Mouse (Mus musculus): ENCODE measurements around the gene Hoxb5.

Hoxb5 gene

GRCm38 (mm10) chr11:96303151-96304099, at the start of gene Hoxb5:
Gene Hoxb5, plus strand, starts transcription at chr11:96303336.
- no peak for DNase-seq (ENCODE audit: low read depth, low spot score)

- no peak for DNase-seq (ENCODE audit: low read depth, low spot score)
Measured at GRCm38 (mm10) chr11:96254221-96254620, 48.9 kb upstream of the Hoxb5 start.

GRCm38 (mm10) chr11:96255111-96255995, 47.8 kb upstream of the Hoxb5 start:
- no peak for DNase-seq (ENCODE audit: low read depth, low spot score)

GRCm38 (mm10) chr11:96255996-96256445, 47.1 kb upstream of the Hoxb5 start:
- no peak for DNase-seq (ENCODE audit: low read depth, low spot score)

- DNase-seq (ENCODE audit: low read depth, low spot score): no peak
Measured at GRCm38 (mm10) chr11:96257141-96257540, 46.0 kb upstream of the Hoxb5 start.

GRCm38 (mm10) chr11:96259038-96259437, 44.1 kb upstream of the Hoxb5 start:
- DNase-seq (ENCODE audit: low read depth, low spot score): no peak

GRCm38 (mm10) chr11:96259511-96259910, 43.6 kb upstream of the Hoxb5 start:
- no peak for DNase-seq (ENCODE audit: low read depth, low spot score)

GRCm38 (mm10) chr11:96260310-96260970, 42.7 kb upstream of the Hoxb5 start:
- DNase-seq (ENCODE audit: low read depth, low spot score): no peak

- no peak for DNase-seq (ENCODE audit: low read depth, low spot score)
Measured at GRCm38 (mm10) chr11:96261323-96261890, 41.7 kb upstream of the Hoxb5 start.

GRCm38 (mm10) chr11:96262262-96262830, 40.8 kb upstream of the Hoxb5 start:
- no peak for DNase-seq (ENCODE audit: low read depth, low spot score)

GRCm38 (mm10) chr11:96263636-96264389, 39.3 kb upstream of the Hoxb5 start:
- no peak for DNase-seq (ENCODE audit: low read depth, low spot score)

GRCm38 (mm10) chr11:96264390-96265020, 38.6 kb upstream of the Hoxb5 start:
- no peak for DNase-seq (ENCODE audit: low read depth, low spot score)

- no peak for DNase-seq (ENCODE audit: low read depth, low spot score)
Measured at GRCm38 (mm10) chr11:96265954-96266353, 37.2 kb upstream of the Hoxb5 start.

- no peak for DNase-seq (ENCODE audit: low read depth, low spot score)
Measured at GRCm38 (mm10) chr11:96267021-96267920, 35.9 kb upstream of the Hoxb5 start.

GRCm38 (mm10) chr11:96268031-96268745, 34.9 kb upstream of the Hoxb5 start:
- DNase-seq (ENCODE audit: low read depth, low spot score): no peak

- DNase-seq (ENCODE audit: low read depth, low spot score): no peak
Measured at GRCm38 (mm10) chr11:96269869-96270268, 33.3 kb upstream of the Hoxb5 start.

- no peak for DNase-seq (ENCODE audit: low read depth, low spot score)
Measured at GRCm38 (mm10) chr11:96270996-96271540, 32.1 kb upstream of the Hoxb5 start, which contains the start of gene Hoxb9. Gene Hoxb9, plus strand, starts transcription at chr11:96271457.

All from WW6 (cell line).